Mouse (Mus musculus): ENCODE measurements at regions not wholly inside any gene's neighbourhood (a gene's known extent, or its start where the extent isn't known, plus 50 kb on each side); places are given as distances from the start of the nearest gene placed in this dataset.

DNA sequence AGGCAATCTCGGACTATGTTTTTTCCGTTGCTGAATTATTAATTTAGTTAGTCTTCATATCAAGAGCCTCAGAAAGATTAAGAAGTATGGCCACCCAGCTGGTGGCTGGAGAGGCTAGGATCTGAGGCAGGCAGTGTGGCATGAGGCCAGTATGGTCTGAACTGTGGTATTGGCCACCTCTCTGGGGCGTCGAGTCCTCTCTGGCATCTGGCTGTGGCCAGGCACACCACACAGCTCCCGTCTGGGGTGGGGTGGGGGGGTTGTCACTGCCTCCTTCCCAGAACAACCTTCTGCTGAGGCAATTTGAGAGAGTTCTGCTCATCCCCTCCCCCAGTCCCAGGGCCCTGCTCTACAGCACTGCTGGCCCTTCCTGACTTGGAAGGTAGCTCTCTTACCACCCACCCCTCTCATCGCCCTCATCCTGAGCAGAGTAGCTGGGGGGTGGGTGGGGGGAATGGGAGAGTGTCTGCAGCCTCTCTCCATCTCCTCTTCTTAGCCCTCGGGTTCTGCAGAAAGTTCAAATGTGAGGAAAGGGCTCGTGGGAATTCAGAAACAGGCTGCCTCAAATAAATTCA lies 103.2 kb downstream of the Vegfa start:
- no peak for DNase-seq (ENCODE audit: low read depth)

DNA sequence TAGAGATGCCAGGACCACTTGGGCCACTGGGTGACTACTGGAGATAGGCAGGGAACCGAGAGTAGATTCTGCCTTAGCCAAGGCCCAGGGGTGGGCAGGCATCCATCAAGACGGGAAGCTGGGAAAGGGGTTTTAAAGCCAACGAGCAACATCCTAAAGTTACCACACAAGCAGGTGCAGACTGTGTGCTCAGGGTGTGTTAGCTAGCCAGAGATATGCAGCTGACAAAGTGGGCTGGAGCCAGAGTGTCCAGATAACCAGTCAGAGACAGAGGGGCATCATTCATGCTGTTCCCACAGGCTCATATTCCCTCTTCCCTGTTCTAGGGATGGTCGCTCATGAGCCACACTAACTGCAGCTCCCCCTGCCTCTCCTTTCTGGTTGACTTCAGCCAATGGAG lies 104.2 kb downstream of the Vegfa start:
- DNase-seq (ENCODE audit: low read depth), result no peak

DNA sequence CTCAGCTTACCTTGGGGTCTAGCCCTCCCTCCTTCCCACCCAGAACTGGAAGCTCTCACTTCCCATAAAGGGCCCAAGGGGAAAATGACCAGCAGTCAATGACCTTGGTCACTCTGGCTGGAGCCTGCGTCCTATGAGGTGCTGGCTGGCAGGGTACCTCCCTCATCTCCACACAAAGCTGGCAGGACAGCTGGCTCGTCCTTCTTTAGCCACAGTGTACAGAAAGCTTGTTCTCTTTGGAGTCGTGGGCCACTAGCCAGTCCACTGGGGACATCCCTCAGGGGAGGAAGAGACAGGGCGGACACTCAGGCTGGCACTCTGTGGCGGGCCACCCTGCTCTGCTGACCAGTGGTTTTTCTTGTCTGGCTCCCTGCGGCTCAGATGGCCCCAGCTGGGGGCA lies 106.3 kb downstream of the Vegfa start:
- DNase-seq (ENCODE audit: low read depth), result no peak

DNA sequence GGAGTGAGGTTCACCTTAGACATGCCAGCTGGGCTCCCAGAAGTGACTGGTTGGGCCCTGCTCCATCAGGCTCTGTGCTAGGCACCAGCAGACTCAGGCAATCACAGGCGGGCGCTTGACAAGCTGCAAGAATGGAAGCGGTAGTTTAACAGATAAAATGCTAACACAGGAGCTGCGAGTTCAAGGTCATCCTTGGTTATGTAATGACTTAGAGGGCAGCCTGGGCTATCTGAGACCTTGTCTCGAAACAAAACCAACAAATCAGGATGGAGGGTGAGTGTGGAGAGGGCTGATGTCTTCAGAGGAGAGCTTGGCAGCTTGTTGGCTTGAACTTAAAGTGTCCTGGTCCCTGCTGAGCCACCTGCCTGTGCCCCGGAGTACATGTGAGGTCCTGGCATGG lies 107.6 kb downstream of the Vegfa start:
- DNase-seq (ENCODE audit: low read depth), result no peak

DNA sequence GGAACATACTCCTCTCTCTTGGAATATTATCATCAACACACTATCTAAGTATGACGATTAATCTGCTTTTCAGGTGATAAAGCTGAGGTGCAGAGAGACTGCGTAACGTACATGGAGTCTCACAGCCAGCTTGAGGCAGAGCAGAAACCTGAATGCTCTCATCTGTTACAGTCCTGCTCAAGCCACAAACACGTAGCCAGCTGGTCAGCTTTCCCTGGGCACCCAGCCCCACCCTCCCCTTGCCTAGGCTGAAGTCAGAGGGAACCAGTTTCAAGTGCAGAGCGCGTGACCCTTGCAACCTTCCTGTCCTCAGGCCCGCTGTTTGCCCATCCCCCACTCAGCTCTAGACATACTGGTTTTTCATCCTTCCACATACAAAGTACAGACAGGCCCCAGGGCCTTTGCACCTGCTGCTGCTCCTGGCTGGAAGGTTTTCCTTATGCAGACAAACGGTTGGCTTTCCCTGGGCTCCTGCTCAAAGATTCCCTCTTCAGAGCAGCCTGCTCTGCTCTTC lies 108.9 kb downstream of the Vegfa start:
- DNase-seq (ENCODE audit: low read depth), result no peak

DNA sequence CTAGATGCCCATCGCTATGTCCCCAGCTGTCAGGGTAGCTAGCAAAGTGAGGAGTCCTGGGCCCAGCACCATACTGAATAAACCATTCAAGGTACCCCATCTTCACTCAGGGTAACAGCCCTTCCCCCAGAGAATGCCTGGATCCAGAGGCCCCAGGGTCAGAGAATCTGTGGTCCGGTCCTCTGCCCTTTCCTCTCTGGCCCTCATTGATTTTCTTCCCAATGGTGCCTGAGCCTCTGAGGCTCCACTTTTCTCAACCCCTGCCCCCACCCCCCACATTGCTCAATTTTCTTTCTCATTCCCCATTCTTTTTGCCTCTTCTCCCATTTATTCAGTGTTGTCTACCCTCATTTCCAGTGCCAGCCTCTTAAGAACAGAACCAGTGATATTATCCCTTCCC lies 114.5 kb downstream of the Vegfa start:
- no peak for DNase-seq (ENCODE audit: low read depth)

DNA sequence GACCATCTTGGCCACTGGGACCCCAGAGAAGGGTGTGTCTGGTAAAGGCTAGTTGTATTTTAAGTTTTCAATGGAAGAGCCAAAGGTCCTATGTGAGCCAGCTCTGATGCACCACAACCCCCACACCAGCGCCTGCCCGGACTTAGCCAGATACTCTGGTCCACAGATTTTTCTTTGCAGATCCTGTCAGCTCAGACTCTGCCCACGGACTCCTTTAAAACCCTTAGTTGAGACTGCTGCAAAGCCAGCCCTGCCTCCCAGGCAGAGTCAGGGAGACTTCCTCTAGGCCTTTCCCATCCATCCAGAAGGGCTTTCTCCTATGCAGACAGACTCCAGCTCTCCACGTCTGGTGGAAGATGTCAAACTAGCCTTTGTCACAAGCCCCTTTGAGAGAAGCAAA lies 115.2 kb downstream of the Vegfa start:
- DNase-seq (ENCODE audit: low read depth), result no peak

DNA sequence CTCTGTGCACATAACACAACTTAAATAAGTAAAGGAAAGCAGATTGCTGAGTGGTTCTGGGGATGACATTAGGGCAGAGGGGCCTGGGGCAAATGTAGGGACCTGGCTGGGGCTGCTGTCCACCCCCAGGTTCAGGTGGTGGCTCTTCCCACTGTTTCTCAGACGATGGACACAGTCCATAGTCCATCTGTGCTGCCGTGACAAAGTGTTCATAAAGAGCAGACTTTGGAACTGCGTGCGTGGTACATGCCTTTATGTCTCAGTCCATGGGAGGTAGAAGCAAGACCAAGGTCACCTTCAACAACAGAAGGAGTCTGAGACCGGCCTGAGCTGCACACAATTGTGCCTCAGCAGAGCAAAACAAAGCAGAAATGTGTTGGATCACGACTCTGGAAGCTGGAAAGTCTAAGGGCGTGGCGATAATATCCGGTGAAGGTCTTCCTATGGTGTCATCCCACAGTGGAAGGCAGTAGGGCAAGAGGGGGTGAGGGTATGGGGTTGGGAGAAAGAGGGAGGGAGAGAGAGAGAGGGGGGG lies 117.4 kb downstream of the Vegfa start:
- DNase-seq (ENCODE audit: low read depth), result no peak

DNA sequence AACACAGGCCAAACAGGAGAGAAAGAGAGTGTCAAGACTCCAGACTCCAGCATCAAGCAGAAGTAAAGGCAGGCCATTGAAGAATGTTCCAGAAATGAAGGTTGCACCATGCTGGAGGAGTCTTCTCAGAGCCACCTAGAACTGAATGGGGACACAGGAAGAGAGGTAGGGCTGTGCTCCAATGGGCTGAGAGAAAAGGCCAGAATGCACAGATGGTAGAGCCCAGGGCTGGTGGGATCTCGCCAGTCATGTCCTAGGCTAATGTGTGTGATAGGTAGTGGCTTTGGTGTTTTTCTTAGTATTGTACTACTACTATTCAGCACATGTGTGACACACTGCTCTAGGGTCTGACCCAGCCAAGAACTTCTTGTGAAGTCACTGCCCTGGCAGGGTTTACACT lies 117.9 kb downstream of the Vegfa start:
- no peak for DNase-seq (ENCODE audit: low read depth)

DNA sequence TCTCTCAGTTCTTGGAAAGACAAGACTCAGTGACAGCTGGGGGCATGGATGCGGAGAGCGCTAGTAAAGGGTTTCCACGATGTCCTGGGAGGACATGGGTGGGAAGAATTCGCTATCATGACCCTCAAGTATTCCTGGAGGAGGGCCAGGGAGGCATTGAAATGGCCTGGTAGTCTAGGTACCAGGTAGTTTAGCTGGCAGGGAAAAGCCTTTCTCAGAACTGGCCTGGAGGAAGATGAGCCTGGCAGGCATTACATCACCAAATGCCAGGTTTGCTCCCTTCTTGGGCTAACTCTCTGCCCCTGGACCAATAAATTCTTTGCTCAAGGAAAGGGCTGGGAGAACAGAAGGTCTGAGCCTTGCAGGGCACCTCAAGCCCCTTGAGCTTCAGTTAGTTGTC lies 118.5 kb downstream of the Vegfa start:
- DNase-seq (ENCODE audit: low read depth), result no peak

DNA sequence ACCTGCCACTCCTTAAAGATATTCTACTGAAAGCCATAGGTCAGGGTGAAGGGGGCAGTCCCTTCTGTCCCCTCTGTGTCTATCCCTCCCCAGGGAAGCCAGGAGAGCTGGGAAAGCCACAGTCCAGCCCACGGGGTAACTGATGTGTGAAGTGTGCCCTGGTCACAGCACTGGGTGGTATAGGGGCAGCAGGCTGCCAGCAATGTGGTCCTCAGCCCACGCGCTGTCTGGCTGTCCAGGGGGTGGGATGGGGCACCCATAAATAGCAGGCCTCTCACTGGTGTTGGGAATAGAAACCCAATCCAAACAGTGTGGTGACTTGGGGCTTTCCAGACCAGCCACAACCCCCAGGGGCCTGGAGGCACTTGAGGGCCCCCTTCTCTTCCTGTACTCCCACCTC lies 120.0 kb downstream of the Vegfa start:
- DNase-seq (ENCODE audit: low read depth), result no peak

DNA sequence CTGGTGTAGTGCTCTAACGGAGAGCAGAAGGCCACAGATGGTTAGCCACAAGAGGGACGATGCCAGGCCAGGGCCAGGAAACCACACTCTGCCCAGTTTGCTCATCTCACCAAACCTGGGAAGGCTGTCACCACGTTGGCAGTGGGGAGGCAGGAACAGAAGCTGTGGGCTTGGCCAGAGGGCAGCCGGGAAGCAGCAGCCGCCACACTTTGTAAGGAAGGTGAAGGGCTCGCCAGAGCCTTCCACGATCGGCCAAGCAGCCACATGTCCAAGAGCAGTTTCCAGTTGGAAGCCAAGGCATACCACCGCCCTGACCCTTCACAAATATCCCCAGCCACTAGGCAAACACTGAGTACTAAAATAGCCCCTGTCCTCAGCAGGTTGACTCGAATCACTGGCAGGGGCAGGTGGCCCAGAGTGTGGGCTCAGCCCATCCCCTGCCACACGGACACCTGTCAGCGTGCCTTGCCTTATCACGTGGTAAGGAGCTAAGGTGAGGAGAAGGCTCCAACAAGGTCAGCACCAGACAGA lies 120.9 kb downstream of the Vegfa start:
- no peak for DNase-seq (ENCODE audit: low read depth)

DNA sequence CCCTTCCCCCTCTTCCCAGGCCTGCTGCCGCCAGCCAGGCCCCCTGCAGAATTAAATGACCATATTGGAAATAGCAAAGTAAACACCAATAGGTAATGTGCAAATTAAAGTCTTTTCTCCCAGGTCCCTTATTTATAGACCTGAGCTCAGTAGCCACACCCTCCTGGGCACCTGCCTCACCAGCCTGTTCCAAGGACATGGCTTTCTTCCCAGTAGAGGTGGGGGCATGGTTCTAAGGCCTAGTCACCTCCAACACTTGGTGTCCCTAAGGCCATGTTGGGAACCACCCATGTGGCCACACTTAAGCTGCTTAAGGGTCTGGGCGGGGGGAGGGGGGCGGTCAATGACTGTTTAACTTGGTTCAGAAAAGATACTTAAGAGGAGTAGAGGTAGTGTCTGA lies 121.9 kb downstream of the Vegfa start:
- no peak for DNase-seq (ENCODE audit: low read depth)

DNA sequence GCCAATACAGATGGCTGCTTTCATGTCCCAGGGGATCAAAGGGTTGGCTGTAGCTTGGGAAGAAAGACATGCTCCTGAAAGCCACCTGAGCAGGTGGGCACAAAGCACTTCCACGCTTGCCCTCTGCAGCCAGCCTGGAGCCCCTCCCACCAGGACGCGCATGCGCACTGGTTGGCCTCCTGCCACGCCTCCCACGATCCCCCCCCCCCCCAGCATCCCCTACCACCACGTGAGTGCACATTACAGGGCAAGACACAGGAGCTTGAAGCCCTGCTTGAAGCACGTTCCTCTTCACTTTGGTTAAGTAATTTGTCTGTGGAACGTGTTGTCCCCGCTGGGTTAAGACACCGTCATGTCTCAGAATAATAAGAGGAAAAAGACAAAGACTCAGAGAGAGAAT lies 124.6 kb downstream of the Vegfa start:
- DNase-seq (ENCODE audit: low read depth), result no peak

DNA sequence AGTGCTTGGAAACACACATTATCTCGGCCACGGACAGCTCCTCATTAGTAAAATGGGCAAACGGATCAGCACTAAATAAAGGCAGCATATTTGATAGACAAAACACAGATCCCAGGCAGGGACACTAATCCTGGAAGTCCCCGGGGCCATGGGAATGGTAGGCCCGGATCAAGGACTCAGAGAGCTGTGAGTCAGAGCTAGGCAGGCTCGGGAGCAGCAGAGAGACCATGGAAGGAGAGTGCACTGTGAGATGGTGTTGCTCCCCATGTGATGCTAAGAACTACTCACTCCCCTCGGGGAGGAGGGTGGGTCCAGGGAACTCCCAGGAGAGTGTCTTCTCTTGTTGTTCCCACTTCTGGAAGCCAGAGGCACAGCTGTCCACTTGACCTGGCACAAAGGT lies 126.6 kb downstream of the Vegfa start:
- no peak for DNase-seq (ENCODE audit: low read depth)

DNA sequence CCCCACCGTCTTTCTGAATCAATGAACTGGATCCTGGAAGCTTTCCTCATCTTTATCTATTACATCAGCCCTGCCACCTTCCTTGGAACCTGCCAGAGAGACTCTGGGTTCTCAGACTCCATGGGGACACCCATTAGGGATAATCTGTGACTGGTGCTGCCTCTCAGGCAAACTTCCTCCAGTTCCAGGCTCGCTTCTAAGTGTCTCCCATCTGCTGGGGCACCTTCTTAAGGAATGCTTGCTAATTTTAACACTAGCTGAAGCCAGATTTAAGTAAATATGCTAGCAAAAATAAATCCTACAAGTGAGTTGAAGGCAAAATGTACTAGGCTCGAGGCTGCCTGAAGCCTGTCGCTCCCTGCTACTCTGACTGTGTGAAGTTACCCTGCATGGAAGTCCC lies 127.9 kb downstream of the Vegfa start:
- no peak for DNase-seq (ENCODE audit: low read depth)

DNA sequence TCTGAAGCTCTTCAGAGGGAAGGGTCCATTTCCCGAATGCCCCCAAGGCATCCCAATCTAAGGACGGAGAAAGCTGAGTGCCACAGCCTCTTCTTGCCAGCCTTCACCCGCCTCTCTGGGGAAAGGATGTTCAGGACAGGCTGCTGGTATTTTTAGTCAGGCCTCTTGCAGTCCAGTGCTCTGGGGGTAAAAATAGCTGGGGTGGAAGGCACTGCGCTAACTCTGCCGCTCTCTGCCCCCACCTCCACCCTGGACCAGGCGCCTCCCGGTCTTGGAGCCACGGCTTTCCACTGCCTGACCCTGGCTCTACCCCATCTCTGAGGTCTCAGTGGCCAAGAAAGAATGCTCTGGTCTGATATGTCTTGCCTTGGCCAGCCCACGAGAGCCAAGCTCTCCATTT lies 128.9 kb downstream of the Vegfa start:
- no peak for DNase-seq (ENCODE audit: low read depth)

DNA sequence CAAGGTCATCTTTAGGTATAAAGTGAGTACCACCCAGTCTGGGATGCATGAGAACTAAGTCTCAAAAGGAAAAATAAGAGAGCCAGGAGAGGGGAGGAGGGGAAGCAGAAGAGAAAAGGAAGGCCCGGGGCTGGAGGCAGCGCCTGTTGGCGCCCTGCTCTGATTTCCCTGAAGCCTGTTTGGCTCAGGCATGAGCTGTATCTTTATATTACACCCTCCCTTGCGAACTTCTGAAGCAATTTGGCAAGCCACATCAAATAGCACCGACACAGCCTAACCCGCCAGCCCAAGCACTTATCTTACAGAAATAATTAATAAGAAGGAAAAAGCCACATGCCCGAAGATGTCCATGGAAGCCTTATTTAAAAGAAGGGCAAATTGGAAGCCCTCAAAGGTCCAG lies 129.5 kb downstream of the Vegfa start:
- DNase-seq (ENCODE audit: low read depth), result no peak

DNA sequence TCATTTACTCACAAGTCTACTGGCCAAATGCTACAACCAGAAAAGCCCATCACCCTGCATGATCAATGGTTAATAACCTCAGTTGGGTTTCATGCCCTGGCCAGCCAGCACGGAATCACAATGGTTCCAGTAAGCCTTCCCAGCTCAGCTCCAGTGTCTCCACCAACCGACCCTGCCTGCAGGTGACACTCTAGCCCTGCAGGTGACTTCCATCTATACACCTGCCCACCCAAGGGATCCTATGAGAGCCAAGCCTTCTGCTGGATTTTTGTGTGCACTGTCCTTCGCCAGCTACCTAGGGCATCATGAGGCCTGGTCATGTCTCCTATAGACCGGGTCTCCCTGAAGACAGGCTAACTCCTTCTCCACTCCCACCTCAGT lies 135.3 kb downstream of the Vegfa start:
- no peak for DNase-seq (ENCODE audit: low read depth)

DNA sequence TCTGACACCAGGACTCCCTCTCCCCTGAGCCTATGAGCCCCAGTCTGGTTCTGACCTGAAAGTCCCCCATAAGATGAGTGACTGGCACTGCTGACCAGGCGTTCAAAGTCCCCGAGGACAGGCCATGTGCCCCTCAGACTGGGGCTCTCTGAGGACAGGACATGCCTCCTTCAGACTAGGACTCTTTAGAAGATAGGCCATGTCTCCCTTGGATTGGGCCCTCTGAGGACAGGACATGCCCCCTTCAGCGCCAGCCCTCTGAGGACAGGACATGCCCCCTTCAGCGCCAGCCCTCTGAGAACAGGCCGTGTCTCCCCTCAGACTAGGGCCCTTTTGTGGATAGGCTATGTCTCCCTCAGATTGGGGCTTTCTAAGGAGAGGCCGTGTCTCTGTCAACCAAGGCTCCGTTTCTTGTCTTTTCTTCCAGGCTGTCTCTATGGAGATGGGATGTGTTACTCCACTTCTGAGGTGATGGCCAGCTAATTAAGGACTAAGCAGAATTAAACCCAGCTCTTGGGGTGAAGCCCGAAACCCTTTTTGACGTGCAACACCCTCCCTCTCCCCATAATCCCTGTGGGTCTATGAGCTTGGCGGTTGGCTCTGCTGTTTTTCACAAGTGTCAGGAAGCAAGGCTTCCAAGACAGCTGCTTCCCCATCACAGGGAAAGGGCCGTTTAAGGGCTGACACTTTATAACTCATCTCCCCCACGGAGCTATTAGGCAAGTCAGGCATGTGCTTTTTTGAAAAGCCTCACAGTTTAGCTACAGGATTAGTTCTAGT lies 135.8 kb downstream of the Vegfa start:
- DNase-seq (ENCODE audit: low read depth), result no peak

DNA sequence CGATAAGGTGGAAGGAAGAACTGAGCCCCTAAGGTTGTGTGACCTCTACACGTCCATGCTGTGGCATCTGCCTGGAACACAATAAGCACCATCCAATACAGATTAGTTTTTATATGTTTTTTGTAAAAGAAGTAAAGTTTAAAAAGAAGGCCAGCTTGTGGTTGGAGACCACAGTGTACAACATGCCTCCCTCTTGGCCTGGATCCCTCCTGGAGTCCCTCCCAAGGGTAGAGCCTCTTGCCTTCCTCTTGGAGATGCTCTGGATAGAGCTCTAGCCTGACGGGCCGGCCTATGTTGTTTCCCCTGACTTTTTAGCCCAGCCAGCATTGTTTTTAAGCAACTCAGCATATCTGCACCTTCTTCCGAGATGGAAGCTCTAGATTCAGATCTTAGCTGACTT lies 138.0 kb downstream of the Vegfa start:
- DNase-seq (ENCODE audit: low read depth), result no peak

DNA sequence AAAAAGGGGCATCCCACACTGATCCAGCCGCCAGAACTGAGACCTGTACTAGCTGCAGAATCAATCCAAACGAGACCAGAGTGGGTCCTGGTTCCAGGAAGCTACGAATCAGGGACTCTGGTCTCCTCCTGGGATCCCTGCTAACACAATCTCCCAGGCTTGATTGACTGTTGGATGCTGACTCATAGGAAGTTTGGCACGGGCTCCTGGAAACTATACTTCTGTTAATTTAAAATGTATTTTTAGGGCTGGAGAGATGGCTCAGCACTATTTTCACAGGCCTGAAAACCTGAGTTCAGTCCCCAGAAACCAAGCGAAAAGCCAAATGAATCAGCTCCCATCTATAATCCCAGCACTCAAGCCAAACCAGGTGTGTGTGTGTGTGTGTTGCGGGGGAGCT lies 138.5 kb downstream of the Vegfa start:
- DNase-seq (ENCODE audit: low read depth), result peak; percentile 23

DNA sequence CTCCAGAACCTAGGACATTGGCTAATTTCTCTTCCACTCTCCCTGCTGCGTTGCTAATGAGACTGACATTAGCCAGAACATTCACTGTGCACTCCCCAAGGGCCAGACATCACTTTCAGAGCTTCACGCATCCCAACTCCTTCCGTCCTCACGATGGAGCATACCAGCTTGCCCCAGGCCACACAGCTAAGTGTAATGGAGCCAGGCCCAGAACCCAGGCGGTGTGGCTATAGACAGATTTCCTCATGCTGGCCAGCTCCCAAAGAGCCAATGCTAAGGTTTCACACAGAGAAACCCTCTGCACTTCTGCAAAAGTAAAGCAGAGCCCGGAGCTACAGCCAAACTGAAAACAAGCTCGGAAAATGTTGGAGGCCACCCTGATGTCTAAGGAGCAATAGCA lies 139.1 kb downstream of the Vegfa start:
- DNase-seq (ENCODE audit: low read depth), result no peak

DNA sequence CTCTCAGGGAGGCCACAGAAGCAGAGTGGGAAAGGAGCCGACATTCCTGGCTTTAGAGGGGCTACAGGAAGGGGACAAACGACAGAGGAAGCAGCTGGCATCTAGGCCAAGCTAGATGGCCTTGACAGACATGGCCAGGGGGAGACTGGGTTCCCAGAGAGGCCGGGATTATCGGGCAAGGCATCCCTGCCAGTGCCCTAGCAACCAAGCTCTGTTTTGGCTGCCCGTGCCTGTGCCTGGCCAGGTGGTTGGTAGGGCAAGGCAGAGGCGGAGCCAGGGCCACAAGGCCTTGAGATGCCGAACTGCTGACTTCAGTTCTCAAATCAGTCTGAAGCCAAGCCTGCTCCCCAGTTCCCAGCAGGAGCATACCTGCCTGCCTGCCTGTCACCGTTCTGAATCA lies 142.7 kb downstream of the Vegfa start:
- no peak for DNase-seq (ENCODE audit: low read depth)
